Mouse (Mus musculus) midbrain, embryonic 16.5 days (tissue): ENCODE measurements around the gene Entpd1. TPM values are rescaled to one million over a fixed set of nuclear protein-coding genes. Genes with fewer than 3 reads are reported as not detected.

Experiments used
- ATAC-seq: fragments of 200-750 bp; cut with Nextera tagmentation; 2 replicates; pipeline ENCODE4 v1.8.0; 2017; ENCODE audit warnings: moderate TSS enrichment
- H3K27ac ChIP-seq: fragments of 300-500 bp; sonication (generic); 2 replicates; pipeline ENCODE4 v1.5.1; 2014; ENCODE audit warnings: mild to moderate bottlenecking, low read length, mixed read lengths
- H3K27me3 ChIP-seq: fragments of 300-500 bp; sonication (generic); 2 replicates; pipeline ENCODE4 v1.6.1; 2014; ENCODE audit warnings: low read depth, low read length, mixed read lengths; ENCODE audit not compliant: control insufficient read depth, insufficient read depth
- H3K36me3 ChIP-seq: fragments of 300-500 bp; sonication (generic); 2 replicates; pipeline ENCODE4 v1.6.1; 2014; ENCODE audit warnings: mild to moderate bottlenecking, low read length, moderate library complexity, mixed read lengths; ENCODE audit not compliant: control insufficient read depth, insufficient read depth
- H3K4me1 ChIP-seq: fragments of 300-500 bp; sonication (generic); 2 replicates; pipeline ENCODE4 v1.6.1; 2014; ENCODE audit warnings: mild to moderate bottlenecking, low read length, mixed read lengths; ENCODE audit not compliant: control insufficient read depth, insufficient read depth
- H3K4me2 ChIP-seq: fragments of 300-500 bp; sonication (generic); 2 replicates; pipeline ENCODE4 v1.6.1; 2014; ENCODE audit warnings: mild to moderate bottlenecking, low read length, mixed read lengths
- H3K4me3 ChIP-seq: fragments of 300-500 bp; sonication (generic); 2 replicates; pipeline ENCODE4 v1.5.1; 2014; ENCODE audit warnings: low read depth, mild to moderate bottlenecking, low read length, moderate library complexity, mixed read lengths
- H3K9ac ChIP-seq: fragments of 300-500 bp; sonication (generic); 2 replicates; pipeline ENCODE4 v1.6.1; 2014; ENCODE audit warnings: low read depth, low read length, mixed read lengths
- H3K9me3 ChIP-seq: fragments of 300-500 bp; sonication (generic); replicated peaks from 2 replicates; pipeline ENCODE4 v1.6.1; 2014; ENCODE audit warnings: mild to moderate bottlenecking, low read length, mixed read lengths; ENCODE audit not compliant: control insufficient read depth, poor library complexity, severe bottlenecking
- WGBS: fragments of 180-500 bp; shearing (Covaris S2); extraction: QIAGEN DNeasy Blood & Tissue Kit; methylation state at CpG from one replicate; pipeline ENCODE4 v1.1.7; 2014; 5-methylcytosine and 5-hydroxymethylcytosine counted together
- polyA plus RNA-seq: library from polyadenylated mRNA; unstranded; fragments of >200 nt; fragmentation: Nextera tagmentation; extraction: Ambion mirVana; gene quantifications from 2 replicates; pipeline ENCODE4 v1.2.1, GENCODE M21; 2015

Gene Entpd1
- polyA plus RNA-seq, 1 experiment from 2014 or later = 8.2 TPM

DNA sequence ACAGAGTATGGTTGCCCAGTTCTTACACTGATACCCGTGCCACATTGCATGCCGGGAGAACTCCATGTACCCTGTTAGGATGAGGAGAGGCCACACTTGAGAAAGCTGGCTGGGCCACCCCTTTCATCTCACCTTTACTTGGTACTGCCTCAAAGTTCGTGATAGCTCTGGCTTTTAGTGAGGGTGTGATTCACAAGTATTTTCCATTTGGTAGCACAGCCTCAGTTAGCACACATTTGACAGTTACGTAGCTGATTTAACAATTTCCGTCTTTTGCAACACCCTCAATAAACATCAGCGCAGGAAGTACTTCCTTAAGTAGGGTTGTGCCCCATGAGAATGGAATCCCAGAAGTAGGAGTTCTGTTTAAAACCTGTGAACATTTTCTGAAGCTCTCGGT, 53.6 kb downstream of the Entpd1 start:
- no peaks in the 10 kb centered on the region for H3K27me3 ChIP-seq
- ATAC-seq = no peak
- H3K4me3 ChIP-seq = no peak overlapping the region
- H3K27ac ChIP-seq = no peak overlapping the region
- H3K4me1 ChIP-seq = no peaks in the 10 kb centered on the region; the same call in 1 of the 2 replicates
- no peak overlapping the region for H3K9ac ChIP-seq
- WGBS = 88% methylated on average over 7 of the region's 7 CpGs
- H3K9me3 ChIP-seq = no peaks in the 10 kb centered on the region
- no peaks in the 10 kb centered on the region for H3K36me3 ChIP-seq
- H3K4me2 ChIP-seq = no peak overlapping the region

DNA sequence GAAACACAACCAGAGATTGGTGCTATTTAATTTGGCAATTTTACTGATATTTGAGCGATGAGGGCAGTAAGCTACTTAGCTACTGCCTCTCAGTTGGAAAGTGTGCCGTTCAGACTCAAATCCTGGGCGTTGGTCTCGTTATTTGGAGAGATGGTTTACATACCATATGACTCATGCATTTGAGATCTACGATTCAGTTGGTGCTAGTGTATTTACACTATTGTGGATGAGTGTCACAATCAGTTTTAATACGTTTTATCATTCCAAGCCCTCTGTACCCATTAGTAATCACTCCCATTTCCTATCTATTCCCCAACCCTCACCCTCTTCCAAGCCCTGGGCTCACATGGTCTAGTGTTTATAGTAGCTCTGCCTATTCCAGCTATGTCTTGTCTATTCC, 54.9 kb downstream of the Entpd1 start:
- Histone ChIP-seq H3K9me3 (no peaks in the 10 kb centered on the region), H3K4me1 (no peaks in the 10 kb centered on the region), H3K9ac (no peak overlapping the region), H3K27ac (no peak overlapping the region), H3K27me3 (no peaks in the 10 kb centered on the region), H3K4me3 (no peak overlapping the region), H3K36me3 (no peaks in the 10 kb centered on the region), H3K4me2 (no peak overlapping the region)
- WGBS = 89% methylated on average over 6 of the region's 6 CpGs
- no peak for ATAC-seq

DNA sequence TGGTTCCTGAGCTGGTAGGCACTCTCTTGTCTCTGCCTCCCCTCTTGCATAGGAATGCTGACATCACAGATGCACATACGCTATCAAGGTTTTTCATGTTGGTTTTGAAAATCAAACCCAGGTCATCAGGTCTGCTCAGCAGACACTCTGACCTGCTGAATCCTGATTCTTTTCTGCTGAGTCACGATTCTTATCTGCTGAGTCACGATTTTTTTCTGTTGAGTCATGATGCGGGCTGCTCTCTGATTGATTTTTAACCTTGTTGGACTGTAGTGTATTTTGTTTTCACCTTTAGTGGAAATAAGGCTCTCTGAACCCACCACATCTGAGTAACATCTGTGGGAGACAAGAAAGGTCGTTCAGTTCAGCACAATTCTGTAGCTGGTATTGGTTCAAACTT, 63.2 kb downstream of the Entpd1 start:
- WGBS = 88% methylated on average over 5 of the region's 5 CpGs
- no peak for ATAC-seq
- Histone ChIP-seq H3K4me2 (no peak overlapping the region), H3K27me3 (no peaks in the 10 kb centered on the region), H3K4me1 (no peaks in the 10 kb centered on the region), H3K36me3 (no peaks in the 10 kb centered on the region), H3K9ac (no peak overlapping the region), H3K27ac (no peak overlapping the region), H3K4me3 (no peak overlapping the region), H3K9me3 (no peaks in the 10 kb centered on the region)

DNA sequence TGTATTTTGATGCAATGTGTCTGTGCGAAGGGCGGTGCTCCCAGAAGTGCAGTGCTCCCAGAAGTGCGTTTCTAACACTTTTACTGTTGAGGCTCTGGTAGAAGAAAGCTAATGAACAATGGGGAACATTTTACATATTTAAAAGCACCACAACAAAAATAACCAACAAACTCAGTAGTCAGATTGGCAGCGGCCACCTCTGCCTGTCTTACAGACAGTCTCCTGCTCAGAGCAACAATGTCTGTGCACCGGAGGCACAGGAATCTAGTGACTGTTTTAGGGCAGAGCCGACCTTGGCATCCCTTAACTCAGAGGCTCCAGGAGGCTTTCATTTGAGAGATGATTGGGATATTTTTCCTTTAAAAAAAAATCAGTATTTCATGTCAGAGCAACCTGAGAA, 65.9 kb downstream of the Entpd1 start:
- no peaks in the 10 kb centered on the region for H3K36me3 ChIP-seq
- H3K4me2 ChIP-seq = no peak overlapping the region
- no peaks in the 10 kb centered on the region for H3K27me3 ChIP-seq
- no peak overlapping the region for H3K27ac ChIP-seq
- no peaks in the 10 kb centered on the region for H3K9me3 ChIP-seq
- H3K4me3 ChIP-seq = no peak overlapping the region
- H3K9ac ChIP-seq = no peak overlapping the region
- WGBS = 89% methylated on average over 6 of the region's 6 CpGs
- H3K4me1 ChIP-seq = no peaks in the 10 kb centered on the region
- ATAC-seq = no peak

DNA sequence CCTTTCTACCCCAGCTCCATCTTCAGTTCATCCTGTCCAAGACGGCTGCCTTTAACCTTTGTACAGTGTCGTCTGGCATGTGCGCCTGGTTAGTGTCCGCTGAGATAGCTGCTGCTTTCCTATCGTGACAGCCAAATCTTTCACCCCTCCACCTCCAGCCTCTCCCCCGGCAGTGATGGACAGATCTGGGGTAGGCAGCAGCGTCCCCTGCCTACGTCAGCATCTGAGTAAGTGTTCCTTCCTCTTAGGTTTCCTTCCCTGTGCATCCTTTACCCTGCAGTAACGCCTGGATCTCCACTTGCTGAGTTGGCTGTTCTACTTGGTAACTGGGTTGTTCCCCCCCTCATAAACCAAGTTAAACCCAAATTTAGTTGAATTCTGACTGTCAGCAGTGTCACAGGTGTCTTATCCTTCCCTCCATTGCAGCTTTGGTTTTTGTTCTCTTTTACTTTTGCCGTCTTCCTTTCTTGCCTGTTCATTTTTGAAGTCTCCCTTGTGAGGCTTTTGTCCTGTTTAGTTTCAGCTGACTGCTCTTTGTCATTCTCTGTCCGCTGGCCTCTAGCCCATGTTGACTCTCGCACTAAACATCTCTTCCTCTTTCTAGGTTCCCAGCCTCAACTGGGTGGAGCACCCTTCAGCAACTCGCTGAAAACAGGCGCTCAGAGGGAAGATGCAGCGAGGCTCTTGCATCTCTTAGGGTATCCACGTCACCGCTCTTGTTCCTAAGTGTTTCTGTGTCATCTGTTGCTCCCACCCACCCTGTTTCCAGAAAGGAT, 66.6 kb downstream of the Entpd1 start:
- no peak overlapping the region for H3K9ac ChIP-seq
- H3K36me3 ChIP-seq = no peaks in the 10 kb centered on the region
- WGBS = 52% methylated on average over 17 of the region's 17 CpGs
- no peaks in the 10 kb centered on the region for H3K27me3 ChIP-seq
- H3K9me3 ChIP-seq = no peaks in the 10 kb centered on the region
- ATAC-seq = no peak
- no peak overlapping the region for H3K27ac ChIP-seq
- no peak overlapping the region for H3K4me3 ChIP-seq
- no peaks in the 10 kb centered on the region for H3K4me1 ChIP-seq
- no peak overlapping the region for H3K4me2 ChIP-seq

DNA sequence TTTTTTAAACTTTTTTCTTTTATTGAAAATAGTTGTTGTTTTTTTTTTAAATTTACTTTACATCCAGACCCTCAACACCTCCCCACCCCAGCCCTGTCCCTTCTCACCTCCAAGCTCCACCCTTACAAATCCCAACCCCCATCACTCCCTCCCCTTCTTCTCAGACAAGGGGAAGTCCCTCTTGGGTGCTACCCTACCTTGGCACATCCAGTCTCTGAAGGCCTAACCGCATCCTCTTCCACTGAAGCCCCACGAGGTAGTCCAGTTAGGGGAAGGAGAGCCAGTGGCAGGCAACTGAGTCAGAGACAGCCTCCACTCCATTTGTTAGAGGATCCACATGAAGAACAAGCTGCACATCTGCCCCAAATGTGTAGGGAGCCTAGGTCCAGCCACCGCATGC, 67.5 kb downstream of the Entpd1 start:
- Histone ChIP-seq H3K9ac (no peak overlapping the region), H3K9me3 (no peaks in the 10 kb centered on the region), H3K36me3 (no peaks in the 10 kb centered on the region), H3K4me2 (no peak overlapping the region), H3K4me3 (no peak overlapping the region), H3K27ac (no peak overlapping the region), H3K4me1 (no peaks in the 10 kb centered on the region), H3K27me3 (no peaks in the 10 kb centered on the region)
- ATAC-seq = no peak
- 91% methylated on average over 3 of the region's 3 CpGs for WGBS

DNA sequence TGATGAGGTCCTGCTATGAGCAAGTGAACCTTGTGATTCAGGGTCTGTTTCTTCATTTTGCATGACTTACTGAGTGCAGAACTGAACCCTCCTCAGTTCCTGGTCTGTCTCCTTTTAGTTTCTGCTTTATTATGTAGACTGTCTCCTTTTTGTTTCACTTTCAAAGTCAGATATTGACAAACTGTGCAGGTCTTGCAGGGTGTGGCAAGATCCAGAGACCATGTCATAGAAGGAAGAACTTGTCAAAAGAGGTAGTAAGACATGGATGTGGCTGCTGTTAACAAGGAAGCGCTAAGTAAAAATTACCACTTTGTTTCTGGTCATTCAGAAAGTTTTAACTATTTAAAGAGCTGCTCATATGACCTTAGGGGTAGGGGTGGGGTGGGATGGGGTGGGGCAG, 72.0 kb downstream of the Entpd1 start:
- Histone ChIP-seq H3K9me3 (no peaks in the 10 kb centered on the region), H3K27me3 (no peaks in the 10 kb centered on the region), H3K36me3 (no peaks in the 10 kb centered on the region), H3K4me1 (no peaks in the 10 kb centered on the region), H3K27ac (no peak overlapping the region), H3K9ac (no peak overlapping the region), H3K4me3 (no peak overlapping the region), H3K4me2 (no peak overlapping the region)
- ATAC-seq = no peak
- 88% methylated on average over 1 of the region's 1 CpGs for WGBS

DNA sequence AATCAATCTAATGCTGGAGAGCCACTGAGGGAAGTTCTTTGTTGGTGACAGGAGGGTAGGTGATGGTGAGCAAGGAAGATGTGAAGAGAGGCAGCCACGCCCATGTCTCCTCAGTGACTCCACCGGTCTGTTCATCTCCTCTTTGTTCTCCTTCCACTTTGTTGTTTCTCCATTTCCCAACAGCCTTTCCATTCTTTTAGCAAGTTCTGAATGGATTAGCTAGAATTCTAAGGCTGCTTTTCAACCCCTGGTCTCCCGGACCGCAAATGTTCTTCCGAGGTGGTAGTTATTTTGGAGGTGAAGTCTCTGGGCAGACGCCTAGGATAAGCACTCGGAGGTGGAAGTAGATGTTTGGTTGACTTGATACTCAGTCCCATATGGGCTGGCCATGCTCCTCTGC, 72.4 kb downstream of the Entpd1 start:
- WGBS = 90% methylated on average over 7 of the region's 7 CpGs
- H3K36me3 ChIP-seq = no peaks in the 10 kb centered on the region
- no peak overlapping the region for H3K9ac ChIP-seq
- H3K27ac ChIP-seq = no peak overlapping the region
- no peaks in the 10 kb centered on the region for H3K27me3 ChIP-seq
- no peaks in the 10 kb centered on the region for H3K4me1 ChIP-seq
- ATAC-seq = no peak
- no peak overlapping the region for H3K4me2 ChIP-seq
- no peaks in the 10 kb centered on the region for H3K9me3 ChIP-seq
- no peak overlapping the region for H3K4me3 ChIP-seq

DNA sequence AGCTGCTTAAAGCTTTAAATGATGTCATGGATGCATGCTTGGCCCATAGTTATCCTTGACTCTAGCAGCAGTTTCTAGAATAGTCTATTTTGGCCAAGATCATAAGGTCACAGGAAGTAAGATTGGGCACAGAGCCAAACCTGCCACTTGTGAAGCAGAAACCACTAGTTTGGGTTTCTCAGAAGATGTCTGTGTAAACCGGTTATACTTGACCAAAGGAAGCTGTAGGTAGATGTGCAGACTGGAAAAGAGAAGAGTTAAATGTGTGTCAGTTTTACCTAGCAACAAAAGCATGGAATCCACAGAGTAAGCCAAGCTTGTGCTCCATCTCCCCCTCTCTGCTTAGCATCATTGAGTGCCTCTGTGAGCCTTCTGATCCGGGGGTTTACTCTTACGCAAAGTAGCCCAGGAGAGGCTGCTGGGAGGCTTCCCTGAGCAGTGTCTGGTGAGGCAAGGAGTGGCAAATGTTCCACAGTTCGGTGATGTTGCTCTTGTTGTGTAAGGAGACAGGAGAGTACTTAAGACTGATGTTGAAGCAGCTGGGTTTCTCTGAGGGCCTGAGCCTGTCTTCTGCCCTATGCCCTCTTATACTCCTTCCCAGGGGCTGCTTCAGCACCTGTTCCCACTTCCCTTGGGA, 75.2 kb downstream of the Entpd1 start:
- Histone ChIP-seq H3K36me3 (no peaks in the 10 kb centered on the region), H3K27me3 (no peaks in the 10 kb centered on the region), H3K9ac (no peak overlapping the region), H3K4me2 (no peak overlapping the region), H3K4me1 (no peaks in the 10 kb centered on the region), H3K4me3 (no peak overlapping the region), H3K27ac (no peak overlapping the region), H3K9me3 (no peaks in the 10 kb centered on the region)
- ATAC-seq = no peak
- WGBS = 83% methylated on average over 4 of the region's 4 CpGs
